9 mouse cellular contexts compared by ENCODE assay signal in the genomic region with DNA sequence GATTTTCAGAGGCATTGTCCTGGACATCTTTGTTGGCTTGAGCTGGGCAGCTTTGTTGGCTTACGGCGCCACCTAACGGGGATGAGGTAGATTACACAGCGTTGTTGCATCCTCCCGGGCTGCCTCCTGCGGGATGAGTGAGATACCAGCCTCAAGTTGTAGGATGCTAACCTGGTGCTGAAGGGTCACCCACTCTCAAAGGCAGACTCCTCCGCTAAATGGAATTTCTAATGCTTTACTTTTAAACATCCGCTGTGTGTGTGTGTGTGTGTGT. TPM values are rescaled to one million over a fixed set of nuclear protein-coding genes. Genes with fewer than 3 reads are reported as not detected.
DNase-seq lines count a peak whose midpoint lies in the region; ATAC-seq lines count a peak whose summit lies in the region.
"Had no signal": no experiment of that assay in that cellular context is flagged by ENCODE, and none has a peak within 500 bp of the region (broad histone marks: within the 10 kb centered on the region; RNA-seq: fewer than 3 reads in every experiment).

No protein-coding gene starts in this region.

- H3K9me3 ChIP-seq in hindbrain, embryonic 16.5 days (ENCODE audit: control insufficient read depth, low read length) = no peaks in the 10 kb centered on the region

- DNase-seq in T-cell, adult 2 months (ENCODE audit: low spot score) = peak; percentile 65
- peak; percentile 89 for DNase-seq in cerebellum, adult 9-10 months
- peak; percentile 83 to 94 for DNase-seq in layer of hippocampus, postnatal 25 days (ENCODE audit: extremely low spot score in 1 of 2, low spot score in 1 of 2)
- peak; percentile 81 for DNase-seq in right cerebral cortex, adult 18-20 months
- DNase-seq in urinary bladder, adult 2 months (ENCODE audit: low spot score) = peak; percentile 64

- no peak overlapping the region for H3K9ac ChIP-seq in hindbrain, embryonic 16.5 days (ENCODE audit: low read depth, low read length)

- H3K4me2 ChIP-seq in hindbrain, embryonic 16.5 days (ENCODE audit: low read length) = peak overlapping the region; percentile 34

- H3K4me3 ChIP-seq in hindbrain, embryonic 16.5 days (ENCODE audit: low read length) = no peak overlapping the region
- H3K4me3 ChIP-seq: myocyte had no signal

- H3K27me3 ChIP-seq in hindbrain, embryonic 16.5 days (replicated peaks; ENCODE audit: control insufficient read depth, insufficient read depth, low read length) = 0 out of 2 replicates have a peak, but pooled peaks cover 2% of the 10 kb centered on the region

- peak overlapping the region; percentile 60 for H3K27ac ChIP-seq in hindbrain, embryonic 16.5 days (ENCODE audit: low read depth, low read length)

- H3K4me1 ChIP-seq in hindbrain, embryonic 16.5 days (ENCODE audit: control insufficient read depth, insufficient read depth, low read depth, low read length) = peaks cover 13% of the 10 kb centered on the region

- H3K36me3 ChIP-seq in hindbrain, embryonic 16.5 days (ENCODE audit: control insufficient read depth, insufficient read depth, low read length) = no peaks in the 10 kb centered on the region

- ATAC-seq in frontal cortex, adult (ENCODE audit: low TSS enrichment) = peak; percentile 85
- ATAC-seq in hindbrain, embryonic 16.5 days = peak; percentile 82
- peak; percentile 93 for ATAC-seq in megakaryocyte, adult 5-6 weeks (ENCODE audit: poor library complexity, severe bottlenecking)

- 2% methylated on average over 8 of the region's 8 CpGs for WGBS in hindbrain, embryonic 16.5 days

RNA-seq across cellular contexts. Expression of gene Rftn1, which starts 46.9 kb away (rescaled TPM):
- polyA plus RNA-seq in hindbrain, embryonic 16.5 days (2015; fragmentation: Nextera tagmentation; extraction: Ambion mirVana) = 21.1 and 24.3 TPM in 2 replicates
- 10 to 100 TPM; 14.2 to 14.7 TPM for total RNA-seq in layer of hippocampus, postnatal 25 days (2021)
- 12.0 and 13.0 TPM in 2 replicates for total RNA-seq in megakaryocyte, adult 5-6 weeks (2015)
- total RNA-seq in megakaryocyte, adult 5-6 weeks (2017) = 23.1 and 29.0 TPM in 2 replicates
- polyA plus RNA-seq in urinary bladder, adult 2 months (2012; rRNA removed) = 8.3 and 9.6 TPM in 2 replicates

RNA-seq across cellular contexts. Expression of gene Dazl, which starts 56.1 kb away (rescaled TPM):
- 0.50 and 0.69 TPM in 2 replicates for polyA plus RNA-seq in hindbrain, embryonic 16.5 days (2015; fragmentation: Nextera tagmentation; extraction: Ambion mirVana)
- total RNA-seq in layer of hippocampus, postnatal 25 days (2021) = 1 to 10 TPM; 2.7 to 3.5 TPM
- total RNA-seq in megakaryocyte, adult 5-6 weeks (2015) = 0.13 TPM in 1 of 2 replicates, not detected in the other
- total RNA-seq in megakaryocyte, adult 5-6 weeks (2017) = not detected in 2 replicates
- polyA plus RNA-seq in urinary bladder, adult 2 months (2012; rRNA removed) = 0.01 and 0.07 TPM in 2 replicates
- polyA plus RNA-seq: myocyte had no signal
